Mouse (Mus musculus) lung, adult 2 months (tissue): ENCODE results near the gene Nup133. TPM values are rescaled to one million over a fixed set of nuclear protein-coding genes. Genes with fewer than 3 reads are reported as not detected.

Experiments used
- DNase-seq: peaks from one replicate; pipeline ENCODE4 v3.0.0; 2022
- H3K4me1 ChIP-seq: fragments of 200-500 bp; 2 replicates; pipeline ENCODE4 v1.6.1; 2011; ENCODE audit warnings: low read length; ENCODE audit not compliant: control insufficient read depth, insufficient read depth
- H3K4me3 ChIP-seq: fragments of 200-500 bp; replicated peaks from 2 replicates; pipeline ENCODE3; 2011; ENCODE audit warnings: low read depth, mild to moderate bottlenecking, control low read depth, low read length; ENCODE audit errors: extremely low read depth
- CTCF ChIP-seq: fragments of 200-500 bp; IDR thresholded peaks from 2 replicates; pipeline ENCODE4 v1.5.1; 2011; ENCODE audit warnings: mild to moderate bottlenecking, low read length, control low read depth; ENCODE audit not compliant: insufficient read depth
- POLR2A ChIP-seq: fragments of 200-500 bp; IDR thresholded peaks from 2 replicates; pipeline ENCODE4 v1.6.1; 2011; ENCODE audit warnings: low read depth, mild to moderate bottlenecking, control low read depth, low read length, borderline replicate concordance; ENCODE audit errors: extremely low read depth
- WGBS: fragments of 180-500 bp; shearing (Covaris S2); methylation state at CpG from one replicate; pipeline ENCODE4 v1.1.7; 2018; 5-methylcytosine and 5-hydroxymethylcytosine counted together
- polyA plus RNA-seq: library from polyadenylated mRNA; depleted of rRNA; stranded (reverse); fragments of >200 nt; gene quantifications from 2 replicates; pipeline ENCODE4 v1.2.3, GENCODE M21; 2012; rRNA removed

Gene Nup133
- 7.3 and 10.8 TPM in 2 replicates for polyA plus RNA-seq

DNA sequence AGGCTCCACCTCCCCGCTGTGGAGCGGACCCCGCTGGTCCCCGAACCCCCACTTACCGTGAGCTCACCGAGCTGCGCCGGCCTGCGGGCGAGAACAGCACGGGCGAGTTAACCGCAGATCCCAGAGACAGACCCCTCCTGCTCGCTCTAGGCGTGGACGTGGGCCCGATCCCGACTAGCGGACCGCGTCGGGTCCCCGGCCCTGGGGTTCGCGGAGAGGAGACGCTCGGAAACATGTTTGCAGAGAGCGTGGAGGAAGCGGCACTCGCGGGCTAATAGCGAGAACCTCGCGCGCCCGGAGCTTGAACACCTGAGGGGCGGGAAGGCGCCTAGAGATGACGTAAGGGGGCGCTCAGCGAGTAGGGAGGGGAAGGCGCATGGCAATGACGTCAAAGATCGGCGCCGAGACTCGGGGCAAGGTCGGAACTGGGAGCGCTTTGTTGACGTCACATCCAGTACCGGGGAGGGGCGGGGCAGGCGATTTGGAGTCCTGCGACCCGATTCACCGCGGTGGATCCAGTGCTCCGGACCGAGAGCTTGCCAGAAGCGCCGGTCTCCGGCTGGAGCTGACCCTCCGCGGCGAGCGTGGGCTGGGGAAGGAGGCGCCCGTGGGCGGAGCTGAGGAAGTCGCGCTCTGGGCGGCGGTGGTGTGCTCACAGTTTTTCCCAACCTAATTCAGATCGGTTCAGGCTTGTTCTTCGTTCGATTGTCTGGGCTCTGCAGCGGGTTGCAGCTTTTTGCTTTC lies at the start of gene Nup133:
Gene Nup133 (minus strand): TSS at position 324 of the 744 bp plus-strand sequence.
- H3K4me1 ChIP-seq = peaks cover 3% of the 10 kb centered on the region; the same call in 1 of the 2 replicates
- WGBS = under 1% methylated on average over 77 of the region's 77 CpGs
- TF ChIP-seq POLR2A (peak; percentile 57; the same call in 1 of the 2 replicates), CTCF (no peak)
- DNase-seq = peak; percentile 99
- peak within 1 kb of the TSS; percentile 88 for H3K4me3 ChIP-seq

DNA sequence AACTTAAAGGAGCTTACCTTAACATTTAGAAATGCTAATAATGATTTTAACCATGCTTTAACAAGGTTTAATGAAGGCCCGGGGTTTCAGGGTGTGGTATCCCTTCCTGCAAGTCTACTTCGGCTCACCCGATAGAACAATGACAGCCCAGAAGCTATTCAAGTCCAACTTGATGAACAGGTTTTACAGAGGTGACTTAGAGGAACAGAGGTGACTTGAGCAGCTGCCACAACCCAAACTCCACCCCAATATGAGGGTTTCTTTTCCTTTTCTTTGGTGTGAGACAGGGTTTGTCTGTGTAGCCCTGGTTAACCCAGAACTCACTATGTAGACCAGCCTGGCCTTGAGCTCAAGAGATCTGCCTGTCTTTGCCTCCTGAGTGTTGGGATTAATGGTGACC lies 44.9 kb upstream of the Nup133 start:
- TF ChIP-seq POLR2A (no peak), CTCF (no peak)
- no peaks in the 10 kb centered on the region; the same call in 1 of the 2 replicates for H3K4me1 ChIP-seq
- WGBS = 68% methylated on average over 3 of the region's 3 CpGs
- no peak for DNase-seq
- H3K4me3 ChIP-seq = no peak overlapping the region

DNA sequence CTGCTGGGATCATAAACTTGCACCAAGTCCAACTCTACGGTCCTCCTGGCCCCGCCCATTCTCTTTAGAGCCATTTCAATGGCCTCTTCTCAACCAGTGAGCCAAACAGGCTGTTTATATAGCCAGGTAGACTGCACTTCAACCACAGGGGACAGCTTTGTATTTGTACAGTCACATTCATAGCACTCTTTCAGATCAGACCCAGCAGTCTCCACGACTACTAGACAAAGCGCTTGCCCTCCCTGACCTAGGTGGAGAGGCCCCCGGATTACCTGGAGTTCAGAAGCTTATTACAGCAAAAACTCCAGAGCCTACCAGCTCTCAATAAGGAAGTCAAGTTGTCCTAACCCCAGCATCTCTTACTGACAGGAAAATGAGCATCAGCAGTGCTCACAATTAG lies 44.5 kb upstream of the Nup133 start:
- TF ChIP-seq POLR2A = no peak
- no peak for TF ChIP-seq CTCF
- WGBS = 87% methylated on average over 5 of the region's 5 CpGs
- DNase-seq = no peak
- Histone ChIP-seq H3K4me3 (no peak overlapping the region), H3K4me1 (no peaks in the 10 kb centered on the region; the same call in 1 of the 2 replicates)

GRCm38 (mm10) chr8:123992587-123992986 lies 43.5 kb upstream of the Nup133 start:
- peak; percentile 52 for TF ChIP-seq CTCF
- TF ChIP-seq POLR2A = no peak
- H3K4me3 ChIP-seq = no peak overlapping the region
- DNase-seq = no peak
- WGBS = 69% methylated on average over 8 of the region's 8 CpGs
- no peaks in the 10 kb centered on the region; the same call in 1 of the 2 replicates for H3K4me1 ChIP-seq

DNA sequence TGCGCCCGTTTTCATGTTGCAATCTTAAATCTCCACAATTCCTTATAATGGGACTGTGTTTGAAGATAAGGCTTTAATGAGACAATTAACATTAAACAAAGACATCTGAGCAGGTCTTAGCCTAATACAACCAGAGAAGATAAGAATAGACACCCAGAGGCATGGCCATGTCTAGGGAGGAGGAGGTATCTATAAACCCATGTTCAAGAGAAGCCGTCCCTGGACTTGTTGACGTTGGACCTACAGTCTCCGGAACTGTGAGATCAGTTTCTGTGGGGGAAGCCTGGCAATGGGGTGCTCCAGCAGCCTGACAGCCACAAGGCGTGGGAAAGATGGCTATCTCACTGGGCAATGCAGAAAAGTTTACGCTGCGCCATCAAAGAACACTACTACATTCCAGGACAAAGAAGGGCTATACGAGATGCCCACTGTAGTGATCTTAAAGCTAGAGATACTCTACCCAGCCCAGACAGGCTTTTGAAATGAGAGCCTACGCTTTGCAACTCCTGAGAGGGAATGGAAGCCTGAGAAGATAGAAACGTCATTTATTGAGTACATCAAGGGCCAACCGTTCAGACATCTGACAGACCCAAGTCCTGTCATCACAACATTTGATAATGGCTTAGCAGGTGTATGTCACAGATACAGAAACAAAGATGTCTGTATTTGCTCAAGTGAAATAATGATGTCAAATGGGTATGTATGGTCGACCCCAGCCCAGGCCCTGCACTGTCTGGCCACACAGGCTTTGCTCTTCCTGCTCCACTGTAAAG lies 41.4 kb upstream of the Nup133 start:
- no peaks in the 10 kb centered on the region; the same call in 1 of the 2 replicates for H3K4me1 ChIP-seq
- TF ChIP-seq CTCF (no peak), POLR2A (no peak)
- 78% methylated on average over 13 of the region's 13 CpGs for WGBS
- H3K4me3 ChIP-seq = no peak overlapping the region
- no peak for DNase-seq

DNA sequence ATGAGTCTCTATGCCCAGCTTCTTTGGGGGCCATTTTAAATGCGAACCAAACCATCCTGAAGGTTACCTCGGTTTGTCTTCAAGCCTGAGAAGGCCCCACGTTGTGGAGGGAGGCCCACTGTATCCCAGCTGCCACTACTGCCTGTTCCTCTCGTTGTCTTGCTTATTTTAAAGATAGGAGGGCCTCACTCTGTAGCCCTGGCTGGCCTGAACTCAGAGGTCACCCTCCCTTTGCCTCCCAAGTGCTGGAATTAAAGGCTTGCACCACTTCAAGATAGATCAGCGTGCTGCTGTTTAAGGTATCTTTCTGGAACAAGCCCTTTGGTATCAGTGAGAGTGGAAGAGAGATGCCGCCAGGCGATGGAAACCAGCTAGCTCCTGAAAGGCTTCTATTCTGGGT lies 40.1 kb upstream of the Nup133 start:
- WGBS = 57% methylated on average over 7 of the region's 7 CpGs
- Histone ChIP-seq H3K4me1 (no peaks in the 10 kb centered on the region; the same call in 1 of the 2 replicates), H3K4me3 (no peak overlapping the region)
- no peak for TF ChIP-seq POLR2A
- TF ChIP-seq CTCF = no peak
- no peak for DNase-seq

GRCm38 (mm10) chr8:123988605-123989038 lies 39.6 kb upstream of the Nup133 start:
- DNase-seq = no peak
- WGBS = 35% methylated on average over 6 of the region's 6 CpGs
- Histone ChIP-seq H3K4me1 (no peaks in the 10 kb centered on the region), H3K4me3 (no peak overlapping the region)
- TF ChIP-seq POLR2A = no peak
- no peak for TF ChIP-seq CTCF

GRCm38 (mm10) chr8:123982826-123983400 lies 33.8 kb upstream of the Nup133 start, which contains the start of gene Abcb10:
Abcb10 (minus strand) TSS chr8:123983122.
- DNase-seq = peak; percentile 89
- peak within 1 kb of the TSS; percentile 80 for H3K4me3 ChIP-seq
- no peak for TF ChIP-seq CTCF
- TF ChIP-seq POLR2A = peak; percentile 85
- WGBS = 1% methylated on average over 56 of the region's 56 CpGs
- no peaks in the 10 kb centered on the region; the same call in none of the 2 replicates for H3K4me1 ChIP-seq

DNA sequence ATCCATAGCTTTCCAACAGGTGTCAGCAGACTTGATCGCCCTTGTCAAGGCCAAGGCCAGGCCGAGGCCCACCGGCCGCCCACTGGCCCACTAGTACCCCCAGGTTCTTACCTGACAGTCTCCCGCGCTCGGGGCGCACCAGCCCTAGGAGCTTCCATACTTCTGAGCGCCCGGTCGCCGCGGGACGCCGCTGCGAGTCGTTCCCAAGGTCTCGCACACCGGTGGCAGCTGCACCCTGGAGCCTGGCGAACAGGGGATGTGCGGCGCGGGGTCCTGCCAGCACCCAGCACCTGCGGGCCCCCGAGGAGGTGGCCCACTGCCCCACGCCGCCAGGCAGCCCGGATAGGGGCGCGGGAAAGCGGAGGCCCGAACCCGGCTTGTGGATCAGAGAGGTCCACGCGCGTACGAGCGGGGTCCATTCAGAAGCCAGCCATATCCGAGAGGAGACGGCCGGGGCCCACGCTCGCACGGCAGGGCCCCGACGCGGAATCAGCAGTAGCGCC lies 33.3 kb upstream of the Nup133 start:
- WGBS = 1% methylated on average over 48 of the region's 48 CpGs
- Histone ChIP-seq H3K4me1 (no peaks in the 10 kb centered on the region; the same call in none of the 2 replicates), H3K4me3 (peak overlapping the region; percentile 80)
- peak; percentile 50 for DNase-seq
- TF ChIP-seq CTCF (no peak), POLR2A (no peak)
